Mouse (Mus musculus) limb, embryonic 14.5 days (tissue): ENCODE measurements at regions not wholly inside any gene's neighbourhood (a gene's known extent, or its start where the extent isn't known, plus 50 kb on each side); places are given as distances from the start of the nearest gene placed in this dataset.

ENCODE experiments used
- ATAC-seq: fragments of 200-750 bp; cut with Nextera tagmentation; 2 replicates; pipeline ENCODE4 v1.8.0; 2017; ENCODE audit warnings: low read depth, moderate number of reproducible peaks, moderate TSS enrichment; ENCODE audit not compliant: low FRiP score
- DNase-seq: peaks from one replicate; pipeline ENCODE4 v3.0.0-alpha.2; 2015; ENCODE audit warnings: low spot score
- H3K27ac ChIP-seq: fragments of 300-500 bp; sonication (generic); replicated peaks from 2 replicates; pipeline ENCODE4 v1.5.1; 2014; ENCODE audit warnings: low read depth, mild to moderate bottlenecking, low read length, moderate library complexity, mixed read lengths
- H3K27me3 ChIP-seq: fragments of 300-500 bp; sonication (generic); 2 replicates; pipeline ENCODE4 v1.6.1; 2014; ENCODE audit warnings: low read length, mixed read lengths; ENCODE audit not compliant: control insufficient read depth, insufficient read depth
- H3K36me3 ChIP-seq: fragments of 300-500 bp; sonication (generic); 2 replicates; pipeline ENCODE4 v1.6.1; 2014; ENCODE audit warnings: mild to moderate bottlenecking, low read length, moderate library complexity, mixed read lengths; ENCODE audit not compliant: control insufficient read depth, insufficient read depth
- H3K4me1 ChIP-seq: fragments of 300-500 bp; sonication (generic); 2 replicates; pipeline ENCODE4 v1.6.1; 2014; ENCODE audit warnings: antibody characterized with exemption, low read length, mixed read lengths; ENCODE audit not compliant: control insufficient read depth, insufficient read depth
- H3K4me2 ChIP-seq: fragments of 300-500 bp; sonication (generic); replicated peaks from 2 replicates; pipeline ENCODE4 v1.6.1; 2014; ENCODE audit warnings: low read depth, mild to moderate bottlenecking, low read length, moderate library complexity; ENCODE audit not compliant: severe bottlenecking
- H3K4me3 ChIP-seq: fragments of 300-500 bp; sonication (generic); replicated peaks from 2 replicates; pipeline ENCODE4 v1.5.1; 2014; ENCODE audit warnings: low read length
- H3K9ac ChIP-seq: fragments of 300-500 bp; sonication (generic); 2 replicates; pipeline ENCODE4 v1.6.1; 2014; ENCODE audit warnings: mild to moderate bottlenecking, low read depth, low read length, moderate library complexity; ENCODE audit not compliant: severe bottlenecking
- H3K9me3 ChIP-seq: fragments of 300-500 bp; sonication (generic); 2 replicates; pipeline ENCODE4 v1.6.1; 2016; ENCODE audit warnings: low read length; ENCODE audit not compliant: control insufficient read depth
- POLR2A ChIP-seq: fragments of 200-500 bp; IDR thresholded peaks from 2 replicates; pipeline ENCODE4 v1.8.0; 2012; ENCODE audit warnings: inconsistent platforms, mild to moderate bottlenecking, moderate library complexity, borderline replicate concordance; ENCODE audit not compliant: insufficient read depth, insufficient read length; ENCODE audit errors: extremely low read depth
- WGBS: fragments of 180-500 bp; shearing (Covaris S2); extraction: QIAGEN DNeasy Blood & Tissue Kit; methylation state at CpG from one replicate; pipeline ENCODE4 v1.1.7; 2014; 5-methylcytosine and 5-hydroxymethylcytosine counted together

DNA sequence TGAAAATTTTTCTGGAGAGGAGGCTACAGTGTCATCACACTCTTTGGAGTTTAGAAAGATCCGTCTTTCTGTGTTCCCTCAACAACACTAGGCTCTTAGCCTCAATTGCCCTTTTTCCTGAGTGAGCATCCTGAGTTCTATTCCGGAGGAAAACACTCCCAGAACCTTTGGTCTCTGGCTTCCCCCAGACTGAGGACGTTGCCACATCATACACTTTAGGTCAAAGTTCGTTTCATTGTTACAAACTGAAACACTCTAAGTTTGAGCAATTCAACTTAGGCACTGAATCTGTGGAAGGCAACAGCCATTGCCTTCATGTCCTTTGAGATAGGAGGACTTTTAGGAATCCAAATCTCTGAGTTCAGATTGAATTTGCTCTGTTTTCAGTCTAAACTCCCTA is 85.0 kb downstream of the Arl4a start:
- ATAC-seq (no peak), DNase-seq (no peak)
- Histone ChIP-seq H3K9me3 (no peaks in the 10 kb centered on the region), H3K27ac (no peak overlapping the region), H3K9ac (no peak overlapping the region), H3K4me2 (no peak overlapping the region), H3K36me3 (no peaks in the 10 kb centered on the region), H3K27me3 (no peaks in the 10 kb centered on the region), H3K4me1 (no peaks in the 10 kb centered on the region; the same call in none of the 2 replicates), H3K4me3 (no peak overlapping the region)
- TF ChIP-seq POLR2A: no peak
- WGBS: 73% methylated on average over 4 of the region's 4 CpGs

DNA sequence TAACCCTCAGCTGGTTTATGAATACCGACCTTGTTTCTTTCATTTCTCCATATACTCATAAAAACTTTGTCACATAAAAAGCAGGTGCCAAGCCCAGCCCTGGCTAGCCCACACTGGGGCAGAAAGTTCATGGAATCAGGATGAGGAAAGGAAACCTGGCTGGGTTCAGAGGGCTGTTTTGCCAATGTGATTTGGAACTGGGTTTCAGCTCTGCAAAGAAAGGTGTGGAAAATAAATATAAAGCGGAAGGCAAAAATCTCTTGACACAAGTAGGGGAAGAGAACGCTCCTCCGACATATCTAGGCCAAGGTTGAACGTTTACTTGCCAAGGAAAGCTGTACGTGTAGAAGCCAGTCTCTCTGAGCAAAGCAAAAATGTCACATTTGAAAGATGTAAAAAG is 85.9 kb downstream of the Arl4a start:
- TF ChIP-seq POLR2A: no peak
- H3K36me3 ChIP-seq: no peaks in the 10 kb centered on the region
- 55% methylated on average over 6 of the region's 6 CpGs for WGBS
- DNase-seq (peak; percentile 33), ATAC-seq (peak; percentile 75)
- H3K9me3 ChIP-seq: no peaks in the 10 kb centered on the region
- H3K4me3 ChIP-seq: no peak overlapping the region
- H3K4me1 ChIP-seq: no peaks in the 10 kb centered on the region; the same call in none of the 2 replicates
- H3K9ac ChIP-seq: no peak overlapping the region
- no peak overlapping the region for H3K4me2 ChIP-seq
- H3K27me3 ChIP-seq: no peaks in the 10 kb centered on the region
- peak overlapping the region; percentile 64; the same call in 1 of the 2 replicates for H3K27ac ChIP-seq

DNA sequence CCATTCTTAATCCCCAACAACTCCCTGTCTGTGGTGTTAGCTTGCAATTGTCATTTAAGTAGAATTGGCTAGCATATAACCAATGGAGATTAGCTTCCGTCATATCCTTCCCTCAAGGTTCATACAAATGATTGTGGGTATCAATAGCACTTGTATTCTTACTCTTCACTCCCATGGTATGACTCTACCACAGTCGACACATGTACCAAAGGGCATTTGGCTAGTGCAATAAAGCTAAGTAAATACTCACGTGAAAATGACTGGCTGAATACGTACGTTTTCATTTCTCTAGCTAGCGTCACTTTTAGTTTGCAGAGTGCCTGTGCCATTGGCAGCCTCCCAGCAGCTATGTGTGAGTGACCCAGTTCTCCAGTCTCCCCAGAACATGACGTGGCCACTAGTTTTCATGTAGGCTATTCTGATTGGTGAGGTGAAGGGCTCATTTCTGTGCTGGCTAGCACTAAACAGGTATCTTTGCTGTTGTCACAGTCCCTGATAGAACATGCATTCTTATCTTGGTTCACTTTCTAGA is 87.5 kb downstream of the Arl4a start:
- Histone ChIP-seq H3K9me3 (no peaks in the 10 kb centered on the region), H3K9ac (no peak overlapping the region), H3K4me3 (no peak overlapping the region), H3K4me2 (no peak overlapping the region), H3K27ac (no peak overlapping the region), H3K36me3 (no peaks in the 10 kb centered on the region), H3K27me3 (no peaks in the 10 kb centered on the region), H3K4me1 (peaks cover 5% of the 10 kb centered on the region)
- 69% methylated on average over 7 of the region's 7 CpGs for WGBS
- DNase-seq: peak; percentile 14
- ATAC-seq: no peak
- TF ChIP-seq POLR2A: no peak

DNA sequence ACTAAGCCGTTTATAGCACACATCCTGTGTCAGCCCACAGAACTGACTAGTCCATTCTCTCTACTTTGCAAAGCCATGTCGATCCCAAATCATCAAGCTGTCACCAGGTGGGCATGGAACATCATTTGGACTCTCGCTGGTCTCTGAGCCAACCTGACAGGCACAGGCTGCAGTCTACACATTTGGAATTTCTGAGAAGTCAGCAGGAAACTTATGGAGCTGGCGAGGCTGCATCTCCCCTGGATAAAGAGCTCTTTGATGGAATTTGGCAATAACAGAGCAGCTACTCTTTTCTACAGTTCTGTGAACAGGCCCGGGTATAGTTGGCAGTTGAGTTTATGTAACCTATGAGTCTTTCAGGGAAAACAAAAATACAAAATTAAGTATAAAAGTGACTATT is 94.9 kb downstream of the Arl4a start:
- WGBS: 60% methylated on average over 5 of the region's 5 CpGs
- Histone ChIP-seq H3K27ac (no peak overlapping the region; the same call in 1 of the 2 replicates), H3K27me3 (no peaks in the 10 kb centered on the region), H3K36me3 (no peaks in the 10 kb centered on the region), H3K9me3 (no peaks in the 10 kb centered on the region), H3K4me2 (no peak overlapping the region), H3K4me3 (no peak overlapping the region), H3K4me1 (peaks cover 9% of the 10 kb centered on the region), H3K9ac (no peak overlapping the region)
- ATAC-seq (no peak), DNase-seq (no peak)
- TF ChIP-seq POLR2A: no peak

DNA sequence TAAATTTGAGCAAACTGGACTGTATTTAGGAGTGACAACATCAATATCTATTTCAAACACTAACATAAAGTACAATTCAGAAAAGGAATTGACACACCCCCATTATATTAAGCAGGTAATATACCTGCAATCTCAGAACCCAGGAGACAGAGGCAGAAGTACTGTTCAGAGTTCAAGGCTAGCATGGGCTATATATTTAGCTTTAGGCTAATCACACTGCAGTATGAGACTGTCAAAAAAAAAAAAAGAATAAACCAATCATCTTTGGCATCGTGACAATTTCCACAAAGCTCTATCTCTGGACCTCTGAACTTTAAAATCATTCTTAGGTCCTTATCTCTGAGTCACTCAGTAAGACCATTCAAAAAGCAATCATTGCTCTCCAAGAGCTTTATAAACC is 96.7 kb downstream of the Arl4a start:
- no peak for DNase-seq
- Histone ChIP-seq H3K9ac (no peak overlapping the region), H3K36me3 (no peaks in the 10 kb centered on the region), H3K27ac (no peak overlapping the region), H3K4me2 (no peak overlapping the region), H3K4me1 (peaks cover 4% of the 10 kb centered on the region; the same call in 1 of the 2 replicates), H3K27me3 (no peaks in the 10 kb centered on the region), H3K9me3 (no peaks in the 10 kb centered on the region), H3K4me3 (no peak overlapping the region)
- ATAC-seq: no peak
- WGBS: 81% methylated on average over 1 of the region's 1 CpGs
- TF ChIP-seq POLR2A: no peak

DNA sequence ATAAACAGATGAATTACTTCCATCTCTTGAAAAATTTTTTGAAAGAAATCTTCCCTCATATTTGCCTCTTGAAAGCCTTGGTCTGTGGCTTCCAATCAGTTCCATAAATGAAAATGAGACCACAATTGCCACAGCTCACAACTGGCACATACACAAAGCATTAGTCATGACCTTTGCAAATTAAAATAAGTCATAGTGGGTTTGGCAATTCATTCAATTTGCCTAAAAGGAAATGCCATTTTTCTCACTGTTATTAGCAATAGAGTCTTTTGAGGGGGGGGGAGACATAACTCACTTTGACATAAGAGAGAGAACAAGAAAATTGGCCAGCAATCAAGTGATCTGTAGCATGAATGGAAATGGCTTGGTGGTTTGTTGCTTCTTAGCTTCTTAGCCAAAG is 98.8 kb downstream of the Arl4a start:
- DNase-seq (no peak), ATAC-seq (no peak)
- Histone ChIP-seq H3K4me1 (peaks cover 4% of the 10 kb centered on the region; the same call in 1 of the 2 replicates), H3K36me3 (no peaks in the 10 kb centered on the region), H3K9ac (no peak overlapping the region), H3K27ac (no peak overlapping the region), H3K27me3 (no peaks in the 10 kb centered on the region), H3K4me3 (no peak overlapping the region), H3K9me3 (no peaks in the 10 kb centered on the region), H3K4me2 (no peak overlapping the region)
- TF ChIP-seq POLR2A: no peak
